Mouse (Mus musculus) testis, adult 2 months (tissue): ENCODE measurements around the gene Rfx4. TPM values are rescaled to one million over a fixed set of nuclear protein-coding genes. Genes with fewer than 3 reads are reported as not detected.

Source experiments
- H3K27ac ChIP-seq: fragments of 200-500 bp; 2 replicates; pipeline ENCODE4 v1.5.1; 2012; ENCODE audit warnings: low read depth, low read length; ENCODE audit not compliant: control insufficient read depth, insufficient read depth
- H3K27me3 ChIP-seq: fragments of 200-500 bp; 2 replicates; pipeline ENCODE4 v1.6.1; 2012; ENCODE audit warnings: mild to moderate bottlenecking, low read length, moderate library complexity; ENCODE audit not compliant: control insufficient read depth, insufficient read depth
- H3K36me3 ChIP-seq: fragments of 200-500 bp; 2 replicates; pipeline ENCODE4 v1.6.1; 2012; ENCODE audit warnings: mild to moderate bottlenecking, low read length; ENCODE audit not compliant: control insufficient read depth, insufficient read depth
- H3K4me1 ChIP-seq: fragments of 200-500 bp; 2 replicates; pipeline ENCODE4 v1.6.1; 2012; ENCODE audit warnings: low read length; ENCODE audit not compliant: control insufficient read depth, insufficient read depth
- H3K4me3 ChIP-seq: fragments of 200-500 bp; 2 replicates; pipeline ENCODE4 v1.5.1; 2012; ENCODE audit warnings: low read depth, mild to moderate bottlenecking, low read length, moderate library complexity, mixed read lengths; ENCODE audit not compliant: control insufficient read depth
- CTCF ChIP-seq: fragments of 200-500 bp; IDR thresholded peaks from 2 replicates; pipeline ENCODE4 v1.5.1; 2012; ENCODE audit warnings: low read depth, mild to moderate bottlenecking, inconsistent platforms, low read length, moderate library complexity; ENCODE audit not compliant: control insufficient read depth, insufficient read depth, insufficient replicate concordance
- POLR2A ChIP-seq: fragments of 200-500 bp; IDR thresholded peaks from 2 replicates; pipeline ENCODE4 v1.6.1; 2012; ENCODE audit warnings: low read depth, mild to moderate bottlenecking, inconsistent platforms, low read length, moderate library complexity; ENCODE audit not compliant: control insufficient read depth
- polyA plus RNA-seq: library from polyadenylated mRNA; depleted of rRNA; stranded (reverse); fragments of >200 nt; gene quantifications from 2 replicates; pipeline ENCODE4 v1.2.3, GENCODE M21; 2012

The Rfx4 gene
- polyA plus RNA-seq, 1 experiment, result 93.1 TPM

GRCm38 (mm10) chr10:84896941-84897930 is 141.4 kb downstream of the Rfx4 start:
- Histone ChIP-seq H3K36me3 (no peaks in the 10 kb centered on the region; the same call in 1 of the 2 replicates), H3K27me3 (no peaks in the 10 kb centered on the region), H3K27ac (no peak overlapping the region)

GRCm38 (mm10) chr10:84898144-84898979 is 142.5 kb downstream of the Rfx4 start:
- Histone ChIP-seq H3K36me3 (no peaks in the 10 kb centered on the region; the same call in 1 of the 2 replicates), H3K27me3 (no peaks in the 10 kb centered on the region), H3K4me1 (no peaks in the 10 kb centered on the region), H3K27ac (no peak overlapping the region), H3K4me3 (no peak overlapping the region)
- TF ChIP-seq POLR2A, result no peak
- no peak for TF ChIP-seq CTCF

More at GRCm38 (mm10) chr10:84896941-84897930, 141.4 kb downstream of the Rfx4 start:
- H3K4me1 ChIP-seq, result no peaks in the 10 kb centered on the region
- H3K4me3 ChIP-seq, result no peak overlapping the region
- TF ChIP-seq CTCF (no peak), POLR2A (no peak)

- no peaks in the 10 kb centered on the region for H3K27me3 ChIP-seq
- H3K27ac ChIP-seq, result no peak overlapping the region
- no peak overlapping the region for H3K4me3 ChIP-seq
- no peaks in the 10 kb centered on the region for H3K4me1 ChIP-seq
- H3K36me3 ChIP-seq, result no peaks in the 10 kb centered on the region
- TF ChIP-seq POLR2A (no peak), CTCF (no peak)
Measured at GRCm38 (mm10) chr10:84901676-84902075, 145.8 kb downstream of the Rfx4 start.

- H3K27me3 ChIP-seq, result no peaks in the 10 kb centered on the region
- H3K4me1 ChIP-seq, result no peaks in the 10 kb centered on the region
- no peak overlapping the region for H3K4me3 ChIP-seq
- TF ChIP-seq POLR2A (no peak), CTCF (no peak)
- no peak overlapping the region for H3K27ac ChIP-seq
- no peaks in the 10 kb centered on the region for H3K36me3 ChIP-seq
Measured at GRCm38 (mm10) chr10:84902213-84902612, 146.4 kb downstream of the Rfx4 start.

- TF ChIP-seq POLR2A (no peak), CTCF (no peak)
- no peak overlapping the region for H3K4me3 ChIP-seq
- H3K27ac ChIP-seq, result no peak overlapping the region
- H3K27me3 ChIP-seq, result no peaks in the 10 kb centered on the region
- H3K4me1 ChIP-seq, result no peaks in the 10 kb centered on the region
- no peaks in the 10 kb centered on the region for H3K36me3 ChIP-seq
Measured at GRCm38 (mm10) chr10:84903307-84903706, 147.4 kb downstream of the Rfx4 start.

GRCm38 (mm10) chr10:84903742-84904141 is 147.9 kb downstream of the Rfx4 start:
- H3K27ac ChIP-seq, result no peak overlapping the region
- H3K4me1 ChIP-seq, result no peaks in the 10 kb centered on the region
- H3K27me3 ChIP-seq, result no peaks in the 10 kb centered on the region
- no peaks in the 10 kb centered on the region for H3K36me3 ChIP-seq
- no peak overlapping the region for H3K4me3 ChIP-seq
- TF ChIP-seq POLR2A, result no peak

GRCm38 (mm10) chr10:84906895-84907294 is 151.0 kb downstream of the Rfx4 start:
- H3K4me3 ChIP-seq, result no peak overlapping the region
- H3K27me3 ChIP-seq, result no peaks in the 10 kb centered on the region
- H3K27ac ChIP-seq, result no peak overlapping the region
- H3K4me1 ChIP-seq, result peaks cover 6% of the 10 kb centered on the region; the same call in 1 of the 2 replicates
- H3K36me3 ChIP-seq, result no peaks in the 10 kb centered on the region
- TF ChIP-seq CTCF (no peak), POLR2A (no peak)
